Mouse (Mus musculus) heart, postnatal 36 days (tissue): Measurements from ENCODE around the gene Trim38. TPM values are rescaled to one million over a fixed set of nuclear protein-coding genes. Genes with fewer than 3 reads are reported as not detected.

Experiments
- DNase-seq, 2 experiments: peaks; one replicate each; pipeline ENCODE4 v3.0.0; 2021 to 2022
- intact Hi-C: fragments of 180-260 bp; cut with DNase I; formaldehyde crosslinking; loops from one replicate; pipeline ENCODE4 v1.15.1; 2025
- microRNA-seq, 2 experiments: library from miRNA; unstranded; fragments of <30 nt; microRNA quantifications; one replicate each; pipeline ENCODE4 v1.2.0; 2021; ENCODE audit warnings: borderline number of aligned reads in 2 of 2
- total RNA-seq, 2 experiments: library from RNA; stranded (reverse); gene quantifications; 2 replicates each; pipeline ENCODE4 v1.2.3; 2021

Gene Trim38
- total RNA-seq, 2 experiments from 2014 or later: not detected

DNA sequence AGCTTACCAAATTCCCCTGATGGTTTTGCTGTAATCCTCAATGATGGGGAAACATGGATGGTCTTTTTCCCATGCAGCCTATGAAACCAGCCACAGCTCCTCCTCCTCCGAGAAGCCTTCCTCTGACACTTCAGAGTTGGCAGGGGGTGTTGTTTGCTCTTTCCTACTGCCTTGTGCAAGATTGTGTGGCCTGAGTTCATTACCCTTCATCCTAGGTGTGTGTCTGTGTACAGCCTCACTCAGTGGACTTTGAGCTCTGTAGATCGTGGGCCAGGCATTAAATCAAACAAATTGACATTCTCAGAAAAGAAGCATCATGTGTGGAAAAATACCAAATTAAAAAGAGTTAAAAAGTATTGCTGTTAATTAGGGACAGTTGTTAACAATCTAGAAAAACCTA, 34.8 kb downstream of the Trim38 start:
- intact Hi-C loops: no loop called here
- DNase-seq: no peak

DNA sequence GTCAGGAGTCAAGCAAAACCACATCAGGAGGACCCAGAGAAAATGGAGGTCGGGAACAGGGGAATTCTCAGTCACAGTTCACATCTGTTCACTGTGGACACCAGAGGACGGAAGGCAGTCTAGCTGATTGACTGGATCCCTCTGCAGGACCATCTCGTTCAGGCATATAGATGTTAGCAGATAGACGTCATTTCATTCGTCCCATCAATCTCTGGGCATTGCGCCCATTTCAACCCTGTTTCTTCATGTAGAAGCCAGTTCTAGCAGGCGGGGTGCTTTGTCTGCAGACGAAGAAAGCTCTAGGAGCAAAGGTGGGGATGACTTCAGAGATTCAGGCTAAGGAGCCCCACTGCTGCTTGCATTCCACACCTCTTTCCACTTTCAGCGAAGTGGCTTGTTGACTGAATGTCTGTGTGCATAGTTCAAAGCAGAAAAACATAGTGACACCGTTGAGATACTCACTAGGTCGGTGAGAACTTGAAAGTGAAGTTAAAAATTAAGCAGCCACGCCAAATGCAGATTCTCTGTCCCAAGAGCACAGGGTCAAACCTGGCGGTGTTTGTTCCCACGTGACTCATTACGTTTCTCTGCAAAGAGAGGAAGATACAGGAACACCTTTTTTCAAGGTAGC, 36.8 kb downstream of the Trim38 start, which contains the start of gene Slc17a2:
Gene Slc17a2, plus strand, starts transcription at position 572 of the 631 bp plus-strand sequence.
- intact Hi-C loops: no loop called here
- no peak for DNase-seq

DNA sequence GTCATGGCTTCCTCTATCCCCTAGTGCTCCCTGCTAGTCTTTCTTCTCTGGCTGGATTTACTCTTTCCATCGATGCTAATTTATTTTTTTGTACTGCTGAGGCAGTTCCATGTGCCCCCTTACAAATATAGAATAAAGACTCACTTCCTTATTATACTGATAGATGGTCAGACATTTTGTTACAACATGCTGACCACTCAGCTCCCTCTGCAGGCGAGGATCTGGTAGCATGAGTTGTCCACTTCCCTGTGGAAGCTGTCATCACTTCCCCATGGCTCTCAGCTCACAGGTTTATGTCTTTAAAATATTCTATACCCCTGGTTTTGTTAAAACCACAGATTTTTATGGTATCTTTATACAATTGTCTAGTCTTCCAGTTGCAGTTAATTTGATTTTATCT, 46.4 kb downstream of the Trim38 start:
- intact Hi-C loops: no loop called here
- DNase-seq: no peak

DNA sequence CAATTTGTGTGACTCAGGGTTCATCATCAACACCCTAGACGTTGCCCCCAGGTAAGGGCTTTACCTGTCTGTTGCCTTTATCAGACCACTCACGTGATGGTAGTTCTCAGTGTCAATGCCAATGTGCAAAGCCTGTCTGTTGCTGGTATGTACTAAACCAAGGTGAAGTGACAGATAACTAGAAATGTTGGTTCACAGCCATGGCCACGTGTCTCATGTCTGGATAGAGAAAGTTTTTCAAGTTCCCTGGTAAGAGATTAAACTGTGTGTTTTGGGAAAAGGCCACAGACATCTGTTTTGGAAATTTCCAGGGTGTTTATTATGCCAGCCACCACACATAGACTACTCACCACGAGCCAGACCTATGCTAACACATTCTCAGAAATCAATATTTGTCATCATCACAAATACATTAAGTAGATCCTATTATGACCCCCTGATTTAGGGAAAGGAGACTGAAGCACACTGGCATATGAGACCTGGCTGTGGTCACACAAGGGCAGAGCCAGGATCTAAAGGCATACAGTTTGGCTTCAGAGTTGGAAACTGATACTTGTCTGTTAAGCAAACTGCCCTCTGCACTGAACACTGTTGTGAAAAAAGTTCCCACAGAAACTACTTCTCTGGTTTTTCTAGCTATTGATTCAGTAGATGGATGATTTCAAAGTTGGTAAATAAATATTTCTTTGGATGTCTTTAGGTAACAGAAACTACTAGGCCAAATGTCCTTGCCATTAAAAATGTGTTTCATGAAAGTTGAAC, 50.6 kb downstream of the Trim38 start:
- intact Hi-C loops: no loop called here
- DNase-seq: no peak

DNA sequence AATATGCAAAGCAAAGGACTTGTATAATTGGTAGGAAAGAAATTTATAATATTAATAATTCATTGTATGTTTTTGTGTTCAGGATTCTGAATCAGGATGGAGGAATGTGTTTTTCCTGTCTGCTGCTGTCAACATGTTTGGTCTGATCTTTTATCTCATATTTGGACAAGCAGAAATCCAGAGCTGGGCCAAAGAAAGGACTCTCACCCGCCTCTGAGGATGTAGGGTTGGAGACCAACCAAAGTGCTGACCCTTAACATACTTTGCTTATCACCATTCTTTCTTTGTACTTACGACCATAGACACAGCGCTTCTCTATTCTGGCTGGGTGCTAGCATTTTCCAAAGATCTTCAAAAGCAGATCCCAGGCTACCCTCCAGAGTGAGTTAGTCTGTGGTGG, 52.5 kb downstream of the Trim38 start:
- no peak for DNase-seq
- intact Hi-C loops: no loop called here

DNA sequence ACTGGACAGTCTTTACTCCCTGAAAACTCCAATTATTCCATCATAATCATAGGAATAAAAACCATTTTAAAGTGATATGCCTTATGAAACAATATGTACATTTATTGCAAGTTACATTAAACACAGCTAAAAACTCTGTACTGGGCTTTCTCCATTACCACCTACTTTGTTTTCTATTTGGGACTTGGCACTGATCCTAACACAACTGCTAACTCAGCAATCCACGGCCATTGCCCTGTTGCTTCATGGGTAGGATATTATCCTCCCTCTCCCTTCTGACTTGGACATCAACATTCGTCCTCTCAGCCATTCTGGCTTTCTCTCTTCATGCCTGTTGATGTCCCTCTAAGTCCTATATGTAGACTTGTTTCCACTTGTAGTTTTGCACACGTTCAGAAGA, 56.9 kb downstream of the Trim38 start:
- intact Hi-C loops: no loop called here
- no peak for DNase-seq

DNA sequence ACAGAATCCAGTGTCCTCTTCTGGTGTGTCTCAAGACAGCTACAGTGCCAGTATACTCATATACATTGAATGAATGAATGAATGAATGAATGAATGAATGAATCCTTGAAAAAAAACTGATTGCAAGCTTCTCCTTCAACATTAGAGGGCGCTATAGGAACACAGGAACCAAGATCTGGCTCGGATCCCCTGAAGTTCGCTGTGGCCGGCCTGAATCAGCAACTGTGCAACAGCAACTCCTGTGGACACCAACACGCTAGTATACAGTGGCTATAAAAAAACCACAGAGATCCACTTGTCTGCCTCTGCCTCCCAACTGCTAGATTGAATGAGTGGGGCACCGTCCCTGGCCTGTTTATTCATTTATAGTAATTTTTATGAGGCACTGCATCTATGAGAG, 63.3 kb downstream of the Trim38 start:
- intact Hi-C loops: loop anchor here (2.0 kb wide), 1 partner anchor 464 kb away; no protein-coding TSS in a partner anchor
- peak; percentile 6 to 9 for DNase-seq

DNA sequence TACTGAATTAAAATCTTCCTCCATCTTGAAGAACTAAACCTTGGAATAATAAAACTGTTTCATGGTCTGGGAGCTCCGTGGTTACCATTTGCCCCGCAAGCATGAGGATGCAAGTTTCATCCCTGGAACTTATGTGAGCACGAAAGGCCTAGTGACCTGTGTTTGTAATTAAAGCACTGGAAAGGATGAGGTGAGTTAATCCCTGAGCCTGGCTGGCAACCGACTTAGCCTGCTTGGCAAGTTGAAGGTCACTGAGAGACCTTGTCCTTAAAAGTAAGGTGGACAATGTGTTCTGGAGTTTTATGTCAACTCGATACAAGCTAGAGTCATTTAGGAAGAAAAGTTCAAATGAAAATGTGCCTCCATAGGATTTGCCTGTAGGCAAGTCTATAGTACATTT, 65.1 kb downstream of the Trim38 start:
- intact Hi-C loops: loop anchor here (5.0 kb wide), 1 partner anchor 112 kb away; no protein-coding TSS in a partner anchor

DNA sequence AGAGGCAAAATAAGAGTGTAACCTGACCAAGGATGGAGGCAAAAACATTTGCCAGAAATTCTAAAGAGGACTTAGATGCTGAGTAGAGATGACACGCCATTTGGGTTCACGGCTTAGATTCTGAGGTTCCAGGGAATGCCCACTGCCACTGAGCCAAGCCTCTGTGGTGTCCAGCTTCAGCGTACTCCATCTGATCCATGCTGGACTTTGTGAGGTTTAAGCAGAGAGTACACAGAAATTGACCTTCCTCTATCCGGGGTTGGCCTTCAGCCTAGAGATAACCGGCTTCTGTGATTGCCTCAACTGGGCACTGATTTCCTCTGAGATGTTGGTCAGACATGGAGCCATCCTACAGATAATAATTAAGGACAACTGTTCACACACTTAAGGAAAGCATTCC, 66.9 kb downstream of the Trim38 start:
- no peak for DNase-seq
- intact Hi-C loops: loop anchor here (5.0 kb wide), 1 partner anchor 111 kb away; no protein-coding TSS in a partner anchor

More for the DNA sequence above, 65.1 kb downstream of the Trim38 start:
- no peak for DNase-seq

DNA sequence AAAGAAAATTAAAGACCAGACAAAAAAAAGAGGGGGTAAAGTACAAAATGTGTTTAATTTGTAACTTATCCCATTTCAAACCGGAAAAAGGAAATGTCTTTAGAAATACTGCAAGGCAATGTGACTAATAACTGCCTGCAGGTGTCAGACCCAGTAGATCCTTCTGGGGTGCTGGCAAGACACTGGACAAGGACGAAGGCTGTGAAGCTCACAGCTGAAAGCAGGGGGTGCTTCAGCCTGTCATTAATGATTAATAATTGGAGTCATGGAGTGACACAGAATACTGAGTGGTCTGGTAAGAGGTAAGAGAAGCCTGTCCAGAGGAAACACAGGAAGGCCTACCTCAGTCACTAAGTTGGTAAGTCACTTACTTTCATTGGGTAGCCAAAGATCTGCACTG, 69.6 kb downstream of the Trim38 start, which contains the start of gene Slc17a3:
Gene Slc17a3, plus strand, starts transcription at position 127 of the 400 bp plus-strand sequence.
- no peak for DNase-seq
- intact Hi-C loops: loop anchor here (5.0 kb wide), 1 partner anchor 108 kb away; no protein-coding TSS in a partner anchor

Small RNA genes within 50 kb of the gene (microRNA-seq; reads per million reads assigned to microRNA genes)
- gene Gm44314 (0 reads per million in 2 experiments), gene Gm44484 (0 reads per million in 2 experiments)

Other genes with a start within 250 kb of the Trim38 start
- 100 to 1,000 TPM; 268 to 283 TPM for gene Hist1h4h, start 238.9 kb upstream of the Trim38 start, total RNA-seq
- 10 to 100 TPM; 14.1 to 19.0 TPM for gene Hist1h2af, start 236.0 kb upstream of the Trim38 start, total RNA-seq
- gene Hist1h3g, start 234.5 kb upstream of the Trim38 start, total RNA-seq: 1 to 10 TPM; 2.5 to 4.1 TPM
- gene Hist1h2bh, start 226.5 kb upstream of the Trim38 start, total RNA-seq: 1 to 10 TPM in 1 of 2 experiments, under 1 TPM in 1; 0.94 to 1.9 TPM
- 10 to 100 TPM in 1 of 2 experiments, 1 to 10 TPM in 1; 7.4 to 10.0 TPM for gene Hist1h3f, start 225.9 kb upstream of the Trim38 start, total RNA-seq
- gene Hist1h4f, start 218.3 kb upstream of the Trim38 start, total RNA-seq: 10 to 100 TPM; 37.7 to 40.9 TPM
- 1 to 10 TPM; 2.2 to 2.3 TPM for gene Hist1h1d, start 216.7 kb upstream of the Trim38 start, total RNA-seq
- gene Hist1h3e, start 207.5 kb upstream of the Trim38 start, total RNA-seq: 10 to 100 TPM; 21.4 to 23.8 TPM
- 1 to 10 TPM; 2.6 to 3.4 TPM for gene Hist1h2ae, start 198.7 kb upstream of the Trim38 start, total RNA-seq
- gene Hist1h2bg, start 198.5 kb upstream of the Trim38 start, total RNA-seq: 10 to 100 TPM; 38.1 to 41.0 TPM
- 10 to 100 TPM; 13.1 to 14.6 TPM for gene Hist1h2bf, start 195.7 kb upstream of the Trim38 start, total RNA-seq
- 1 to 10 TPM; 2.9 to 4.6 TPM for gene Hist1h2ad, start 195.5 kb upstream of the Trim38 start, total RNA-seq
- 1 to 10 TPM; 3.1 to 4.8 TPM for gene Hist1h3d, start 194.2 kb upstream of the Trim38 start, total RNA-seq
- 10 to 100 TPM; 61.5 to 67.6 TPM for gene Hist1h4d, start 188.3 kb upstream of the Trim38 start, total RNA-seq
- 10 to 100 TPM in 1 of 2 experiments, 1 to 10 TPM in 1; 8.9 to 11.1 TPM for gene Hist1h2be, start 148.8 kb upstream of the Trim38 start, total RNA-seq
- gene Hist1h1e, start 147.4 kb upstream of the Trim38 start, total RNA-seq: 10 to 100 TPM; 38.1 to 46.3 TPM
- gene Hist1h2ac, start 86.0 kb upstream of the Trim38 start, total RNA-seq: 1 to 10 TPM; 1.6 to 1.8 TPM
- 10 to 100 TPM; 64.4 to 75.8 TPM for gene Hist1h2bc, start 85.7 kb upstream of the Trim38 start, total RNA-seq
- gene Hist1h1t, start 74.1 kb upstream of the Trim38 start, total RNA-seq: not detected
- gene Hist1h4c, start 71.5 kb upstream of the Trim38 start, total RNA-seq: 10 to 100 TPM; 51.7 to 59.6 TPM
- gene Hfe, start 59.1 kb upstream of the Trim38 start, total RNA-seq: 10 to 100 TPM; 48.4 to 66.6 TPM
- gene Hist1h1c, start 31.1 kb upstream of the Trim38 start, total RNA-seq: 100 to 1,000 TPM; 186 to 225 TPM
- gene Hist1h3c, start 24.3 kb upstream of the Trim38 start, total RNA-seq: 1 to 10 TPM; 6.5 to 9.3 TPM
- gene Hist1h2bb, start 23.2 kb upstream of the Trim38 start, total RNA-seq: 10 to 100 TPM in 1 of 2 experiments, 1 to 10 TPM in 1; 9.8 to 12.0 TPM
- gene Hist1h2ab, start 18.8 kb upstream of the Trim38 start, total RNA-seq: 10 to 100 TPM; 11.9 to 16.8 TPM
- 10 to 100 TPM; 20.4 to 22.0 TPM for gene Hist1h3b, start 17.6 kb upstream of the Trim38 start, total RNA-seq
- gene Hist1h4b, start 12.9 kb upstream of the Trim38 start, total RNA-seq: 10 to 100 TPM; 13.8 to 18.3 TPM
- gene Hist1h4a, start 8.7 kb upstream of the Trim38 start, total RNA-seq: 10 to 100 TPM; 12.3 to 13.8 TPM
- gene Hist1h3a, start 7.5 kb upstream of the Trim38 start, total RNA-seq: 10 to 100 TPM; 16.6 to 17.0 TPM
- 1 to 10 TPM; 7.5 to 8.2 TPM for gene Hist1h1a, start 6.2 kb upstream of the Trim38 start, total RNA-seq
- gene Slc17a2, start 37.1 kb downstream of the Trim38 start, total RNA-seq: not detected
- not detected for gene Slc17a3, start 69.5 kb downstream of the Trim38 start, total RNA-seq
- gene Slc17a1, start 97.8 kb downstream of the Trim38 start, total RNA-seq: not detected
- gene Slc17a4, start 145.1 kb downstream of the Trim38 start, total RNA-seq: not detected
- not detected for gene Hist1h2ba, start 164.2 kb downstream of the Trim38 start, total RNA-seq
- not detected for gene Hist1h2aa, start 164.5 kb downstream of the Trim38 start, total RNA-seq
- gene Scgn, start 221.3 kb downstream of the Trim38 start, total RNA-seq: not detected